Mouse (Mus musculus) ES-Bruce4 (cell line): Measurements from ENCODE around the gene Etfrf1. TPM values are rescaled to one million over a fixed set of nuclear protein-coding genes. Genes with fewer than 3 reads are reported as not detected.

Source experiments
- H3K27ac ChIP-seq: 2 replicates; pipeline ENCODE4 v1.5.1; 2012; ENCODE audit warnings: low read length, inconsistent platforms; ENCODE audit not compliant: insufficient read depth
- H3K27me3 ChIP-seq: 2 replicates; pipeline ENCODE4 v1.6.1; 2012; ENCODE audit warnings: mild to moderate bottlenecking, low read length, inconsistent platforms; ENCODE audit not compliant: control insufficient read depth, poor library complexity, insufficient read depth, severe bottlenecking
- H3K36me3 ChIP-seq: 2 replicates; pipeline ENCODE4 v1.6.1; 2012; ENCODE audit warnings: inconsistent platforms, mild to moderate bottlenecking, low read length, moderate library complexity; ENCODE audit not compliant: control insufficient read depth, poor library complexity, insufficient read depth, severe bottlenecking
- H3K4me1 ChIP-seq: one replicate; pipeline ENCODE4 v1.8.1; 2011; ENCODE audit warnings: low read length; ENCODE audit not compliant: control insufficient read depth, insufficient read depth
- H3K4me3 ChIP-seq: 2 replicates; pipeline ENCODE4 v1.5.1; 2011; ENCODE audit warnings: low read depth, mild to moderate bottlenecking, low read length
- H3K9ac ChIP-seq: 2 replicates; pipeline ENCODE4 v1.6.1; 2012; ENCODE audit warnings: low read depth, mild to moderate bottlenecking, inconsistent platforms; ENCODE audit not compliant: poor library complexity, severe bottlenecking
- H3K9me3 ChIP-seq: replicated peaks from 2 replicates; pipeline ENCODE4 v1.6.1; 2012; ENCODE audit warnings: mild to moderate bottlenecking, low read length, inconsistent platforms; ENCODE audit not compliant: control insufficient read depth, poor library complexity, insufficient read depth, severe bottlenecking
- CTCF ChIP-seq: IDR thresholded peaks from one replicate; pipeline ENCODE4 v1.8.1; 2011; ENCODE audit warnings: low read depth, low read length
- EP300 ChIP-seq: IDR thresholded peaks from 2 replicates; pipeline ENCODE4 v1.6.1; 2011; ENCODE audit warnings: low read depth, low read length; ENCODE audit not compliant: insufficient read depth
- POLR2A ChIP-seq: IDR thresholded peaks from one replicate; pipeline ENCODE4 v1.8.1; 2011; ENCODE audit warnings: low read length; ENCODE audit not compliant: insufficient read depth
- polyA plus RNA-seq: library from polyadenylated mRNA; stranded (reverse); fragments of >200 nt; gene quantifications from 2 replicates; pipeline ENCODE4 v1.2.4, GENCODE M21; 2011; ENCODE audit warnings: low read depth; ENCODE audit not compliant: missing spikeins, insufficient read depth, insufficient read length

Etfrf1 gene
- polyA plus RNA-seq, 1 experiment = 24.6 TPM

GRCm38 (mm10) chr6:145179665-145180064 lies 31.3 kb upstream of the Etfrf1 start:
- H3K27ac ChIP-seq = no peak overlapping the region

DNA sequence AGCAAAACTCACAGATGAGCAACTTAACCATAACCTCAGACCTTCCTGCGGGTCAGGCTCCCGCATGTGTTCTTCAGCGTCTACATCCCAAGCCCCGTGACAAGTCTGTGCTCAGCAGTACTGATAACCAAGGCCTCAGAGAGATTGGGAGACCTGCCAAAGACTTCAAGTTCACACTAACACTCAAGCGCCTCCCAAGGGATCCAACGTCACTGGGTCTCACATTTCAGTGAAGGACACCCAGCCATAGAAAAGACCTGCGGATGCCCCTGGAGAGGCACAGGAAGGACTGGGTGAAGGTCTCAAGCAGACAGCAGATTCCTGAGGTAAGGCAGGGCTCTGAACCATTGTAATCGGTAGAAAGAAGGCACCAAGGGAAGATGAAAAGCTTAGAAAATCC lies 28.9 kb upstream of the Etfrf1 start:
- no peak overlapping the region for H3K9ac ChIP-seq
- no peak overlapping the region for H3K27ac ChIP-seq
- H3K36me3 ChIP-seq = no peaks in the 10 kb centered on the region
- H3K4me1 ChIP-seq = peaks cover under 1% of the 10 kb centered on the region
- no peak overlapping the region for H3K4me3 ChIP-seq
- TF ChIP-seq POLR2A = no peak
- no peak for TF ChIP-seq CTCF
- no peak for TF ChIP-seq EP300
- H3K27me3 ChIP-seq = no peaks in the 10 kb centered on the region
- H3K9me3 ChIP-seq = no peaks in the 10 kb centered on the region

More at GRCm38 (mm10) chr6:145179665-145180064, 31.3 kb upstream of the Etfrf1 start:
- Histone ChIP-seq H3K4me3 (peak overlapping the region; percentile 6; the same call in 1 of the 2 replicates), H3K9ac (no peak overlapping the region), H3K36me3 (no peaks in the 10 kb centered on the region), H3K9me3 (no peaks in the 10 kb centered on the region), H3K4me1 (peaks cover 9% of the 10 kb centered on the region), H3K27me3 (no peaks in the 10 kb centered on the region)
- TF ChIP-seq POLR2A (no peak), EP300 (0 out of 2 replicates have a peak, but pooled peaks have one; percentile 20), CTCF (peak; percentile 66)

GRCm38 (mm10) chr6:145186096-145186495 lies 24.8 kb upstream of the Etfrf1 start:
- no peaks in the 10 kb centered on the region for H3K36me3 ChIP-seq
- no peaks in the 10 kb centered on the region for H3K27me3 ChIP-seq
- H3K9me3 ChIP-seq = no peaks in the 10 kb centered on the region
- H3K4me1 ChIP-seq = no peaks in the 10 kb centered on the region
- no peak overlapping the region for H3K9ac ChIP-seq
- no peak for TF ChIP-seq CTCF
- TF ChIP-seq POLR2A = no peak
- TF ChIP-seq EP300 = no peak
- H3K4me3 ChIP-seq = no peak overlapping the region
- H3K27ac ChIP-seq = peak overlapping the region; percentile 58; the same call in 1 of the 2 replicates

- no peak for TF ChIP-seq POLR2A
- Histone ChIP-seq H3K9ac (no peak overlapping the region), H3K4me3 (no peak overlapping the region), H3K36me3 (no peaks in the 10 kb centered on the region), H3K27me3 (no peaks in the 10 kb centered on the region), H3K4me1 (no peaks in the 10 kb centered on the region), H3K27ac (no peak overlapping the region), H3K9me3 (no peaks in the 10 kb centered on the region)
These were observed 23.5 kb upstream of the Etfrf1 start for GRCm38 (mm10) chr6:145187093-145188088.

DNA sequence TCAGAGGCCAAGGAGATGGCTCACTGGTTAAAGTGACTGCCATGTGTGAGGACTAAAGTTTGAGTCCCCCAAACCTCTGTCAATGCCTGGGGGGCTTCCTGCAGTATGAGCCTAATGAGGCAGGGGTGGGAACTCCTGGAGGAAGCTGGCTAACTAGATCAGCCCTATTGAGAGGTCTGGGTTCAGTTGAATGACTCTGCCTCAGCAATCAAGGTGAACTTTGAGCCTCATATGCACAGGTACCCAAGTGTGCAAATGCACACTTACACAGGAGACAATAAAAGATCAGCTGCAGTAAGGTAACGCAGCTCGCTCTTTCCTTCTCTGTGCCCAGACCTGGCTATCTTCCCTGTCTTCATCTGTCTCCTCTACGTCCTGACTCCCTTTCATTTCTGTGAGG lies 17.9 kb upstream of the Etfrf1 start:
- Histone ChIP-seq H3K27ac (no peak overlapping the region), H3K27me3 (no peaks in the 10 kb centered on the region), H3K4me3 (no peak overlapping the region), H3K9me3 (no peaks in the 10 kb centered on the region), H3K9ac (no peak overlapping the region), H3K36me3 (no peaks in the 10 kb centered on the region), H3K4me1 (no peaks in the 10 kb centered on the region)
- no peak for TF ChIP-seq POLR2A
- TF ChIP-seq EP300 = no peak
- no peak for TF ChIP-seq CTCF

- no peaks in the 10 kb centered on the region for H3K27me3 ChIP-seq
- H3K9ac ChIP-seq = no peak overlapping the region
- H3K9me3 ChIP-seq = no peaks in the 10 kb centered on the region
- H3K4me1 ChIP-seq = no peaks in the 10 kb centered on the region
- no peaks in the 10 kb centered on the region for H3K36me3 ChIP-seq
- H3K27ac ChIP-seq = no peak overlapping the region
- no peak for TF ChIP-seq CTCF
- TF ChIP-seq EP300 = no peak
- TF ChIP-seq POLR2A = no peak
- no peak overlapping the region for H3K4me3 ChIP-seq
These were observed 17.5 kb upstream of the Etfrf1 start for GRCm38 (mm10) chr6:145193446-145193845.
